Comparison of ENCODE assay signal across 1 mouse cellular context in genomic region chr6:128798772-128799143, GRCm38 (mm10).
TF ChIP-seq lines count a peak whose summit lies in the region.

No protein-coding gene starts in this region.

TF ChIP-seq in CH12.LX, 34 proteins besides CTCF, POLR2A, EP300 and RAD21 (continued from another document):
- 0 out of 2 replicates have a peak, but pooled peaks have one; percentile 28 for TF ChIP-seq IRF4 (IDR thresholded peaks at IDR 0.05; ENCODE audit: low read depth, low read length)
- peak; percentile 45; the same call in 1 of the 2 replicates for TF ChIP-seq CHD1 (IDR thresholded peaks at IDR 0.05; ENCODE audit: low read depth, low read length)
- 0 out of 2 replicates have a peak, but pooled peaks have one; percentile 40 for TF ChIP-seq NRF1 (IDR thresholded peaks at IDR 0.05; ENCODE audit: low read depth, low read length)
- peak; percentile 98 for TF ChIP-seq TBP (conservative IDR thresholded peaks at IDR 0.05; ENCODE audit: low read depth, low read length)
